Mouse (Mus musculus) testis, postnatal 10 days (tissue): Measurements from ENCODE around the gene Dapk3.
A peak's percentile ranks its signal among the peaks of the same experiment; 100 is the strongest.

ENCODE experiments used
- DNase-seq: peaks from one replicate; pipeline ENCODE4 v3.0.0; 2021; ENCODE audit warnings: low spot score

Dapk3 gene

GRCm38 (mm10) chr10:81240876-81241275, 58.1 kb downstream of the Dapk3 start:
- peak; percentile 81 for DNase-seq

GRCm38 (mm10) chr10:81242021-81242420, 59.2 kb downstream of the Dapk3 start:
- DNase-seq, result no peak
